Mouse (Mus musculus): ENCODE results near the gene Ndufa11. TPM values are rescaled to one million over a fixed set of nuclear protein-coding genes. Genes with fewer than 3 reads are reported as not detected.

The Ndufa11 gene
- polyA plus RNA-seq, 1 experiment, result 70.5 TPM

DNA sequence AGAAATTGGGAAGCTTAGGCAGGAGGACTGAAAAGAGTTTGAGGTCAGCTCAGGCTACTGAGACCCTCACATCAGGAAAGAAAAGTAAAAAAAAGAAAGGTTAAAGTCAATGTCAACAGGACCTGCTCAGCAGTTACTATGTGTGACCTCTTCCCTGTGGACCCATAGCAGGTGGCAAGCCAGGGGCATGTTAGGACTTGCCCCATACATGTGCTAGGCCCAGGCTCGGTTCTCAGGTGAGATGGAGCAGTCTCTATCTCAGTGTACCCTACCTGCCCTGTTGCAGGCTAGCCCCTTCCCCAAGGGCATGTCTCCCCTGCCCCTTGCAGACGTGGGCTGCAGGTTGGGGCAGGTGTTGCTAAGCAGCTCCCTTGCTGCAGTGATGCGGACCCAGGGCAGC lies 7.9 kb upstream of the Ndufa11 start:
- Histone ChIP-seq H3K4me1 (ENCODE audit: control insufficient read depth) (peaks cover 26% of the 10 kb centered on the region), H3K9me3 (ENCODE audit: control insufficient read depth, low read length) (no peaks in the 10 kb centered on the region), H3K27me3 (ENCODE audit: control insufficient read depth) (no peaks in the 10 kb centered on the region), H3K4me3 (replicated peaks) (no peak overlapping the region), H3K36me3 (ENCODE audit: control insufficient read depth) (peaks cover 87% of the 10 kb centered on the region)
- TF ChIP-seq TAL1 (IDR thresholded peaks at IDR 0.05; ENCODE audit: low read length) (no peak), GATA1 (IDR thresholded peaks at IDR 0.05; ENCODE audit: low read length) (no peak)

GRCm38 (mm10) chr17:56715360-56715759 lies 2.2 kb upstream of the Ndufa11 start:
- H3K4me1 ChIP-seq (ENCODE audit: control insufficient read depth), result peaks cover 53% of the 10 kb centered on the region
- TF ChIP-seq TAL1 (IDR thresholded peaks at IDR 0.05; ENCODE audit: low read length), result no peak
- TF ChIP-seq GATA1 (IDR thresholded peaks at IDR 0.05; ENCODE audit: low read length), result no peak
- H3K4me3 ChIP-seq (replicated peaks), result peak overlapping the region; percentile 2
- H3K36me3 ChIP-seq (ENCODE audit: control insufficient read depth), result peaks cover 45% of the 10 kb centered on the region
- H3K27me3 ChIP-seq (ENCODE audit: control insufficient read depth), result no peaks in the 10 kb centered on the region
- H3K9me3 ChIP-seq (ENCODE audit: control insufficient read depth, low read length), result no peaks in the 10 kb centered on the region

DNA sequence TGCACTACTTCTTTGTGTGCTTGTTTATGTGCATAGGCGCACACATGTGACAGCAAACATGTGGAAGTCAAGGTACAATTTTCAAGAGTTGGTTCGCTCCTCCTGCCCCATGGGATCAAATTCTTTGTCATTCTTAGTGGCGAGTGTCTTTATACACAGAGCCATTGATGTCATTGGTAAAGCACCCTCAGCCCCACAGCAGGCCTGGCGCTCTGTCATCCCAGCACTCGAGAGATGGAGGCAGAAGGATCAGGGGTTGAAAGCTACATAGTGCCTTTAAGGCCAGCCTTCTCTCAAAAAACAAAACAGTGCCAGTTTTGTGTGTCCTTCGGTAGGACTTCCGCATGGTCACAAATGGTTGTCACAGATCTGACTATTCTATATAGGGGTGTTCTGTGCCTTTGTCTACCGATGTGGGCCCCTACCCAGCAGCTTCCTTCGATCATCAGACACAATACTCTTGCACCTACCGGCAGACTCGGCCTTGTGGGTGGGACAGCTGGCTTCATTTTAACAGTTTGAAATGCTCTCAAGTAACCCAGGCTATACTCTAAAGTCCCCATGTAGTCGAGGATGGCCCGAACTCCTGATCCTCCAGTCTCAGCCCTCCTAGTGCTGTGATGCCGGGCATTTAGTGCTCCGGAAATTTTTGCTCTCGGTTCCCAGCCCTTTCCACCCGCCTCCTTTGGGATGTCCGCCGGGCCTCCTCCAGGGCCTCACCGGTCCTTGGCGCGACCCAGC lies 1.5 kb upstream of the Ndufa11 start:
- no peak for TF ChIP-seq GATA1 (IDR thresholded peaks at IDR 0.05; ENCODE audit: low read length)
- no peak for TF ChIP-seq TAL1 (IDR thresholded peaks at IDR 0.05; ENCODE audit: low read length)
- Histone ChIP-seq H3K9me3 (ENCODE audit: control insufficient read depth, low read length) (no peaks in the 10 kb centered on the region), H3K27me3 (ENCODE audit: control insufficient read depth) (no peaks in the 10 kb centered on the region), H3K4me1 (ENCODE audit: control insufficient read depth) (peaks cover 55% of the 10 kb centered on the region), H3K36me3 (ENCODE audit: control insufficient read depth) (peaks cover 45% of the 10 kb centered on the region), H3K4me3 (replicated peaks) (peak overlapping the region; percentile 87)

DNA sequence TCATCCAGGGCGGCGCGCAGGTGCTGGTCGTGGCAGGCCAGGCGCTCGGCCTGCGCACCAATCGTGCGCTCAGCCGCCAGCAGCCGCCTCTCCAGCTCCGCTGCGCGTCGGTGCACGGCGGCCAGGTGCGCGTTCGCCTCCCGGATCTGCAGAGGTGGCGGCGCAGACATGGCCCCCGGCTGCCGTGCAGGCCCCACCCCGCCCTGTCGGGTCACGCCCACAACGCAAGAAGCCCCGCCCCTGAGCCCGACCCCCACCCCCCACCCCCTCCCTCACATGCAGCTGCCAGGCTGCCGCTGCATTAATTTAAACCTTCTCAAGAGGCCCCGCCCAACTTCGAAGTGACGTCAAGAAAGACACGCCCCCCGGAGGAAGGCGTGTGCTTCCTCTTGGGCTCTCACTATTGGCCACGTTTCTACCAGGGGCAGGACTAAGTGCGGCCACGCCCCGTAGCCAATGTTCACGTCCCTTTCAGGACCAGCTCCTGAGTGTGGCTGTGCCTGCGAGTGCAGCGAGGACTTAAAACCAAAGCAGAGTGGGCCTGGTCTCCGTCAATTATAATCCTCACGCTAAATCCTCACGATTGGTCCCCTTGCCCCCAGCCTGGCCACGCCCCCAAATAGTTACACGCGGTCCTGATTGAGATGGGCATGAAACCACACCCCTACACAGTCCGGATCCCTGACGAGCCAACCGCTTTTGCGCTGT lies 758 bp upstream of the Ndufa11 start:
- Histone ChIP-seq H3K36me3 (ENCODE audit: control insufficient read depth) (peaks cover 45% of the 10 kb centered on the region), H3K4me3 (replicated peaks) (peak overlapping the region; percentile 87), H3K27me3 (ENCODE audit: control insufficient read depth) (no peaks in the 10 kb centered on the region), H3K4me1 (ENCODE audit: control insufficient read depth) (peaks cover 55% of the 10 kb centered on the region), H3K9me3 (ENCODE audit: control insufficient read depth, low read length) (no peaks in the 10 kb centered on the region)
- TF ChIP-seq TAL1 (IDR thresholded peaks at IDR 0.05; ENCODE audit: low read length) (no peak), GATA1 (IDR thresholded peaks at IDR 0.05; ENCODE audit: low read length) (no peak)

DNA sequence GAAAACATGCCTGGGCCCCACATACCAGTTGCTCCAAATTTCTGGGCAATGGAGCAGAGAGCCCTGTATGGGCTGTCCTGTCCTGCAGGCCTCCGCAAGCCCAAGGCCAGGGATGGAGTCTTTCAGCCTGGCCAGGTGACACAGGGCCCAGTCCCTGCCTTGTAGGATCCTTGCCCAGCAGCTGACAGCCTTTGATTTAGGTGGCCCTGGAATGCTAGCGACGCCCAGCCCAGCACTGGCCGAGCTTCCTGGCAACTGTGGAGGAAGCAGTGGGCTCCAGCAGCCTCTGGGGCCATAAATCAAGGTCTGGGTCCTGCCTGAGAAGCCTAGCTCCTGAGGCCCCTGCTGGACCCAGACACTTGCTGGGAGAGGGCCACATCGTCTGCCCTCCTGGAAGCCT lies 4.9 kb downstream of the Ndufa11 start:
- Histone ChIP-seq H3K36me3 (ENCODE audit: control insufficient read depth) (peaks cover 55% of the 10 kb centered on the region), H3K27me3 (ENCODE audit: control insufficient read depth) (peaks cover 7% of the 10 kb centered on the region), H3K9me3 (ENCODE audit: control insufficient read depth, low read length) (no peaks in the 10 kb centered on the region), H3K4me1 (ENCODE audit: control insufficient read depth) (peaks cover 33% of the 10 kb centered on the region), H3K4me3 (replicated peaks) (no peak overlapping the region)
- TF ChIP-seq TAL1 (IDR thresholded peaks at IDR 0.05; ENCODE audit: low read length), result no peak
- TF ChIP-seq GATA1 (IDR thresholded peaks at IDR 0.05; ENCODE audit: low read length), result no peak

- peaks cover 37% of the 10 kb centered on the region for H3K4me1 ChIP-seq (ENCODE audit: control insufficient read depth)
- peaks cover 55% of the 10 kb centered on the region for H3K36me3 ChIP-seq (ENCODE audit: control insufficient read depth)
- H3K27me3 ChIP-seq (ENCODE audit: control insufficient read depth), result peaks cover 17% of the 10 kb centered on the region
- no peaks in the 10 kb centered on the region for H3K9me3 ChIP-seq (ENCODE audit: control insufficient read depth, low read length)
- TF ChIP-seq TAL1 (IDR thresholded peaks at IDR 0.05; ENCODE audit: low read length), result no peak
- TF ChIP-seq GATA1 (IDR thresholded peaks at IDR 0.05; ENCODE audit: low read length), result no peak
- H3K4me3 ChIP-seq (replicated peaks), result no peak overlapping the region
Measured at GRCm38 (mm10) chr17:56723419-56724161, 6.0 kb downstream of the Ndufa11 start.

DNA sequence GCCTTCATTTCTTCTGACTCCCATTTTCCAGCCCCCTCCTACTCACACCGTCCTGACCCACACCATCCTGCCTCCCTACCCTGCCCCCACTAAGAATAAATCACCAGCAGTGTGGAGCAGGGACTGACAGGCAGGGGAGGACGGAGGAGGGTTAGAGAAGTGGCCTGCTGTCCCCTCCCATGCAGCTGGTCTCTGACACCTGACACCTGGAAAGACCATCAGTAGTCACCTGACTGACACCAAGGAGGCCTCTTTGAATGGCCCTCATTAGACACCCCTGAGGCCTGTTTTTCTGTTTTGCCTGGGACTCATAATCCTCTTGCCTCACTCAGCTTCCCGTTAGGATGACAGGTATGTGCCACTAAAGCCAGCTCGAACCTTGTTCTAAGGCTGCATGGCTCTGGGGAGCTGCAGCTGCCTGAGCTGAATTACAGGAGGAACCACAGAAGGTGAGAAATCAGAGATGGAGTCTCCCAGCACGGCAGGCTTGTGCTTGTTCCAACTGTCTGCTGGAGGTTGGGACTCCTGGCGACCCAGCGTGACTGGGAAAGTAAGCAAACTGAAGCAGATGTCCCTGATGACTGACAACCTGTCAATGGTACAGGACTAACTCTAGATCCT lies 9.6 kb downstream of the Ndufa11 start:
- Histone ChIP-seq H3K27me3 (ENCODE audit: control insufficient read depth) (peaks cover 47% of the 10 kb centered on the region), H3K36me3 (ENCODE audit: control insufficient read depth) (peaks cover 25% of the 10 kb centered on the region), H3K4me1 (ENCODE audit: control insufficient read depth) (peaks cover 22% of the 10 kb centered on the region), H3K9me3 (ENCODE audit: control insufficient read depth, low read length) (no peaks in the 10 kb centered on the region), H3K4me3 (replicated peaks) (no peak overlapping the region)
- TF ChIP-seq TAL1 (IDR thresholded peaks at IDR 0.05; ENCODE audit: low read length) (no peak), GATA1 (IDR thresholded peaks at IDR 0.05; ENCODE audit: low read length) (no peak)

GRCm38 (mm10) chr17:56727659-56728058 lies 10.1 kb downstream of the Ndufa11 start:
- Histone ChIP-seq H3K9me3 (ENCODE audit: control insufficient read depth, low read length) (no peaks in the 10 kb centered on the region), H3K4me1 (ENCODE audit: control insufficient read depth) (peaks cover 22% of the 10 kb centered on the region), H3K27me3 (ENCODE audit: control insufficient read depth) (peaks cover 51% of the 10 kb centered on the region), H3K4me3 (replicated peaks) (no peak overlapping the region), H3K36me3 (ENCODE audit: control insufficient read depth) (peaks cover 20% of the 10 kb centered on the region)
- TF ChIP-seq GATA1 (IDR thresholded peaks at IDR 0.05; ENCODE audit: low read length) (no peak), TAL1 (IDR thresholded peaks at IDR 0.05; ENCODE audit: low read length) (no peak)

Data from erythroblast, embryonic 14.5 days (primary cell).